ENCODE assay signal across 15 mouse cellular contexts in genomic region chr14:105570156-105570555, GRCm38 (mm10).
"Had no signal": no experiment of that assay in that cellular context is flagged by ENCODE, and none has a peak within 500 bp of the region (broad histone marks: within the 10 kb centered on the region; RNA-seq: fewer than 3 reads in every experiment).

No protein-coding gene starts in this region.

- DNase-seq: retina, postnatal 1 day; right cerebral cortex, adult 18-20 months; right cerebral cortex, postnatal 14 days; right cerebral cortex, postnatal 25 days; right cerebral cortex, postnatal 4 days; spleen, adult 18-20 months; thymus, adult 18-20 months; thymus, adult 2 months; thymus, postnatal 14 days; thymus, postnatal 25 days; thymus, postnatal 36 days; thymus, postnatal 4 days had no signal

- H3K9me3 ChIP-seq: neural tube, embryonic 15.5 days; stomach, embryonic 15.5 days had no signal

- H3K4me1 ChIP-seq: stomach, embryonic 15.5 days had no signal

- H3K36me3 ChIP-seq: neural tube, embryonic 15.5 days; stomach, embryonic 15.5 days had no signal

- H3K4me2 ChIP-seq: neural tube, embryonic 15.5 days; stomach, embryonic 15.5 days had no signal

- H3K9ac ChIP-seq: neural tube, embryonic 15.5 days; stomach, embryonic 15.5 days had no signal

- H3K27me3 ChIP-seq: neural tube, embryonic 15.5 days; stomach, embryonic 15.5 days had no signal

- H3K4me3 ChIP-seq: neural tube, embryonic 15.5 days; stomach, embryonic 15.5 days had no signal

- H3K27ac ChIP-seq: neural tube, embryonic 15.5 days; stomach, embryonic 15.5 days; stomach, postnatal 0 days had no signal
